Mouse (Mus musculus) small intestine, adult 10 weeks (tissue): ENCODE data around the gene Gm6358. TPM values are rescaled to one million over a fixed set of nuclear protein-coding genes. Genes with fewer than 3 reads are reported as not detected.

ENCODE experiments used
- polyA plus RNA-seq: library from polyadenylated mRNA; stranded (reverse); fragments of 350-450 nt; fragmentation: Illumina TruSeq; extraction: RNeasy Lipid Tissue Mini Kit (QIAGEN cat#74804); gene quantifications from one replicate; pipeline ENCODE4 v1.2.3, GENCODE M21; 2014; ENCODE audit warnings: low replicate concordance

Gene Gm6358
- not detected for polyA plus RNA-seq

GRCm38 (mm10) chr16:89140551-89140950 is at the start of gene Gm6358:
Gene Gm6358 (plus strand): TSS chr16:89140851.

GRCm38 (mm10) chr16:89150786-89151185 is 10.1 kb downstream of the Gm6358 start, which contains the start of gene Gm10061:
Gene Gm10061 (plus strand): TSS chr16:89151086.

GRCm38 (mm10) chr16:89157652-89158051 is 17.0 kb downstream of the Gm6358 start, which contains the start of gene Gm9789:
Gene Gm9789 (plus strand): TSS chr16:89157952.

GRCm38 (mm10) chr16:89169190-89169589 is 28.5 kb downstream of the Gm6358 start, which contains the start of gene Gm7735:
Gene Gm7735 (plus strand): TSS chr16:89169490.

GRCm38 (mm10) chr16:89174435-89174834 is 33.8 kb downstream of the Gm6358 start, which contains the start of gene 1110057P08Rik:
Gene 1110057P08Rik (plus strand): TSS chr16:89174735.

Other genes starting within 250 kb of the Gm6358 start
- gene Krtap19-5, start 244.4 kb upstream of the Gm6358 start, polyA plus RNA-seq, result not detected
- not detected for gene Krtap19-9b, start 208.6 kb upstream of the Gm6358 start, polyA plus RNA-seq
- gene Krtap16-3, start 178.0 kb upstream of the Gm6358 start, polyA plus RNA-seq, result not detected
- not detected for gene Krtap22-2, start 130.1 kb upstream of the Gm6358 start, polyA plus RNA-seq
- gene Gm10229, start 125.6 kb upstream of the Gm6358 start, polyA plus RNA-seq, result not detected
- gene Krtap6-1, start 109.2 kb upstream of the Gm6358 start, polyA plus RNA-seq, result not detected
- not detected for gene Gm10228, start 99.4 kb upstream of the Gm6358 start, polyA plus RNA-seq
- gene Krtap6-5, start 93.0 kb upstream of the Gm6358 start, polyA plus RNA-seq, result not detected
- gene 1110025L11Rik, start 76.8 kb upstream of the Gm6358 start, polyA plus RNA-seq, result not detected
- not detected for gene Krtap6-3, start 56.8 kb upstream of the Gm6358 start, polyA plus RNA-seq
- gene Gm10061, start 10.2 kb downstream of the Gm6358 start, polyA plus RNA-seq, result not detected
- gene Gm9789, start 17.1 kb downstream of the Gm6358 start, polyA plus RNA-seq, result not detected
- gene Gm7735, start 28.6 kb downstream of the Gm6358 start, polyA plus RNA-seq, result not detected
- gene 1110057P08Rik, start 33.9 kb downstream of the Gm6358 start, polyA plus RNA-seq, result not detected
- not detected for gene Krtap20-2, start 65.0 kb downstream of the Gm6358 start, polyA plus RNA-seq